Mouse (Mus musculus) hindbrain, postnatal 0 days (tissue): Measurements from ENCODE around the gene Smarce1. TPM values are rescaled to one million over a fixed set of nuclear protein-coding genes. Genes with fewer than 3 reads are reported as not detected.

Source experiments
- ATAC-seq: fragments of 200-750 bp; cut with Nextera tagmentation; 2 replicates; pipeline ENCODE4 v1.8.0; 2017; ENCODE audit warnings: mild to moderate bottlenecking, moderate TSS enrichment, moderate library complexity
- DNase-seq: peaks from one replicate; pipeline ENCODE4 v3.0.0-alpha.2; 2015; ENCODE audit warnings: low spot score
- H3K27ac ChIP-seq: fragments of 300-500 bp; sonication (generic); 2 replicates; pipeline ENCODE4 v1.5.1; 2014; ENCODE audit warnings: mild to moderate bottlenecking
- H3K27me3 ChIP-seq: fragments of 300-500 bp; sonication (generic); 2 replicates; pipeline ENCODE4 v1.6.1; 2014; ENCODE audit warnings: low read length, mixed read lengths; ENCODE audit not compliant: insufficient read depth
- H3K36me3 ChIP-seq: fragments of 300-500 bp; sonication (generic); 2 replicates; pipeline ENCODE4 v1.6.1; 2014; ENCODE audit warnings: low read length, mixed read lengths; ENCODE audit not compliant: insufficient read depth
- H3K4me1 ChIP-seq: fragments of 300-500 bp; sonication (generic); 2 replicates; pipeline ENCODE4 v1.6.1; 2014; ENCODE audit warnings: antibody characterized with exemption, low read length, mixed read lengths; ENCODE audit not compliant: insufficient read depth
- H3K4me2 ChIP-seq: fragments of 300-500 bp; sonication (generic); 2 replicates; pipeline ENCODE4 v1.6.1; 2014; ENCODE audit warnings: low read depth, mild to moderate bottlenecking, low read length, moderate library complexity, mixed read lengths
- H3K4me3 ChIP-seq: fragments of 300-500 bp; sonication (generic); 2 replicates; pipeline ENCODE4 v1.5.1; 2014; ENCODE audit warnings: low read length
- H3K9ac ChIP-seq: fragments of 300-500 bp; sonication (generic); replicated peaks from 2 replicates; pipeline ENCODE4 v1.6.1; 2014; ENCODE audit warnings: mild to moderate bottlenecking, low read length, moderate library complexity, mixed read lengths
- H3K9me3 ChIP-seq: fragments of 300-500 bp; sonication (generic); 2 replicates; pipeline ENCODE4 v1.6.1; 2016; ENCODE audit warnings: low read length, mixed read lengths
- CTCF ChIP-seq: IDR thresholded peaks from 2 replicates; pipeline ENCODE4 v1.5.1; 2016; ENCODE audit warnings: antibody characterized with exemption, control low read depth, low read depth
- WGBS: fragments of 180-500 bp; shearing (Covaris S2); extraction: QIAGEN DNeasy Blood & Tissue Kit; methylation state at CpG from one replicate; pipeline ENCODE4 v1.1.7; 2014; 5-methylcytosine and 5-hydroxymethylcytosine counted together
- polyA plus RNA-seq: library from polyadenylated mRNA; unstranded; fragments of >200 nt; fragmentation: Nextera tagmentation; extraction: Ambion mirVana; gene quantifications from 2 replicates; pipeline ENCODE4 v1.2.1, GENCODE M21; 2015
- total RNA-seq: library from RNA; depleted of rRNA; stranded (reverse); fragments of >200 nt; gene quantifications from 2 replicates; pipeline ENCODE4 v1.2.3, GENCODE M21; 2014; rRNA removed

The Smarce1 gene
- total RNA-seq (60.6 and 66.7 TPM in 2 replicates), polyA plus RNA-seq (186 and 188 TPM in 2 replicates)

- DNase-seq (peak; percentile 88), ATAC-seq (peak; percentile 92)
- H3K27me3 ChIP-seq: no peaks in the 10 kb centered on the region
- no peaks in the 10 kb centered on the region for H3K4me1 ChIP-seq
- peak within 1 kb of the TSS; percentile 96 for H3K27ac ChIP-seq
- peaks cover 4% of the 10 kb centered on the region; the same call in 1 of the 2 replicates for H3K36me3 ChIP-seq
- WGBS: under 1% methylated on average over 84 of the region's 87 CpGs
- peak within 1 kb of the TSS; percentile 71 for H3K4me3 ChIP-seq
- no peaks in the 10 kb centered on the region for H3K9me3 ChIP-seq
- peak within 1 kb of the TSS; percentile 97 for H3K9ac ChIP-seq
- H3K4me2 ChIP-seq: peak within 1 kb of the TSS; percentile 72
- TF ChIP-seq CTCF: no peak
Measured at GRCm38 (mm10) chr11:99230261-99231048, at the start of gene Smarce1. TSS of gene Smarce1 (minus strand) at chr11:99231017.

GRCm38 (mm10) chr11:99279986-99280385 lies 49.2 kb upstream of the Smarce1 start:
- no peaks in the 10 kb centered on the region for H3K4me1 ChIP-seq
- H3K9me3 ChIP-seq: no peaks in the 10 kb centered on the region
- DNase-seq: no peak
- 49% methylated on average over 5 of the region's 5 CpGs for WGBS
- H3K36me3 ChIP-seq: no peaks in the 10 kb centered on the region
- H3K4me2 ChIP-seq: no peak overlapping the region
- no peak for ATAC-seq
- H3K27me3 ChIP-seq: no peaks in the 10 kb centered on the region
- H3K9ac ChIP-seq: no peak overlapping the region
- H3K4me3 ChIP-seq: no peak overlapping the region
- H3K27ac ChIP-seq: no peak overlapping the region
- no peak for TF ChIP-seq CTCF

GRCm38 (mm10) chr11:99276786-99277185 lies 46.0 kb upstream of the Smarce1 start:
- Histone ChIP-seq H3K9me3 (no peaks in the 10 kb centered on the region), H3K27me3 (no peaks in the 10 kb centered on the region), H3K9ac (no peak overlapping the region), H3K4me1 (no peaks in the 10 kb centered on the region), H3K4me2 (no peak overlapping the region), H3K36me3 (no peaks in the 10 kb centered on the region), H3K27ac (no peak overlapping the region), H3K4me3 (no peak overlapping the region)
- WGBS: 62% methylated on average over 7 of the region's 7 CpGs
- ATAC-seq (no peak), DNase-seq (no peak)
- no peak for TF ChIP-seq CTCF

GRCm38 (mm10) chr11:99275624-99276023 lies 44.8 kb upstream of the Smarce1 start:
- no peak overlapping the region for H3K4me3 ChIP-seq
- 90% methylated on average over 6 of the region's 6 CpGs for WGBS
- no peak overlapping the region for H3K9ac ChIP-seq

GRCm38 (mm10) chr11:99272721-99273120 lies 41.9 kb upstream of the Smarce1 start:
- no peak for TF ChIP-seq CTCF
- Histone ChIP-seq H3K9me3 (no peaks in the 10 kb centered on the region), H3K9ac (no peak overlapping the region), H3K4me3 (no peak overlapping the region), H3K27ac (no peak overlapping the region), H3K36me3 (no peaks in the 10 kb centered on the region), H3K27me3 (no peaks in the 10 kb centered on the region), H3K4me1 (no peaks in the 10 kb centered on the region), H3K4me2 (no peak overlapping the region)
- ATAC-seq (no peak), DNase-seq (no peak)
- WGBS: 90% methylated on average over 4 of the region's 4 CpGs

More at GRCm38 (mm10) chr11:99275624-99276023, 44.8 kb upstream of the Smarce1 start:
- DNase-seq: no peak
- H3K36me3 ChIP-seq: no peaks in the 10 kb centered on the region
- no peaks in the 10 kb centered on the region for H3K4me1 ChIP-seq
- no peak for ATAC-seq
- no peaks in the 10 kb centered on the region for H3K27me3 ChIP-seq
- H3K9me3 ChIP-seq: no peaks in the 10 kb centered on the region
- TF ChIP-seq CTCF: no peak
- H3K27ac ChIP-seq: no peak overlapping the region
- no peak overlapping the region for H3K4me2 ChIP-seq

GRCm38 (mm10) chr11:99269192-99269591 lies 38.4 kb upstream of the Smarce1 start:
- TF ChIP-seq CTCF: no peak
- no peak overlapping the region for H3K27ac ChIP-seq
- no peaks in the 10 kb centered on the region for H3K9me3 ChIP-seq

GRCm38 (mm10) chr11:99265796-99266195 lies 35.0 kb upstream of the Smarce1 start:
- H3K4me2 ChIP-seq: no peak overlapping the region
- ATAC-seq: no peak

More at GRCm38 (mm10) chr11:99269192-99269591, 38.4 kb upstream of the Smarce1 start:
- 74% methylated on average over 7 of the region's 7 CpGs for WGBS
- no peaks in the 10 kb centered on the region for H3K4me1 ChIP-seq
- H3K4me2 ChIP-seq: no peak overlapping the region
- H3K4me3 ChIP-seq: no peak overlapping the region
- H3K27me3 ChIP-seq: no peaks in the 10 kb centered on the region
- no peaks in the 10 kb centered on the region for H3K36me3 ChIP-seq
- ATAC-seq (no peak), DNase-seq (no peak)
- H3K9ac ChIP-seq: no peak overlapping the region

More at GRCm38 (mm10) chr11:99265796-99266195, 35.0 kb upstream of the Smarce1 start:
- no peak for TF ChIP-seq CTCF
- peak overlapping the region; percentile 32; the same call in 1 of the 2 replicates for H3K27ac ChIP-seq
- WGBS: 12% methylated on average over 9 of the region's 9 CpGs
- H3K27me3 ChIP-seq: no peaks in the 10 kb centered on the region
- no peaks in the 10 kb centered on the region for H3K36me3 ChIP-seq
- peak; percentile 21 for DNase-seq
- no peak overlapping the region for H3K9ac ChIP-seq
- H3K4me1 ChIP-seq: no peaks in the 10 kb centered on the region
- no peaks in the 10 kb centered on the region for H3K9me3 ChIP-seq
- no peak overlapping the region for H3K4me3 ChIP-seq
